Mouse (Mus musculus): ENCODE results near the gene Me3.

The Me3 gene

DNA sequence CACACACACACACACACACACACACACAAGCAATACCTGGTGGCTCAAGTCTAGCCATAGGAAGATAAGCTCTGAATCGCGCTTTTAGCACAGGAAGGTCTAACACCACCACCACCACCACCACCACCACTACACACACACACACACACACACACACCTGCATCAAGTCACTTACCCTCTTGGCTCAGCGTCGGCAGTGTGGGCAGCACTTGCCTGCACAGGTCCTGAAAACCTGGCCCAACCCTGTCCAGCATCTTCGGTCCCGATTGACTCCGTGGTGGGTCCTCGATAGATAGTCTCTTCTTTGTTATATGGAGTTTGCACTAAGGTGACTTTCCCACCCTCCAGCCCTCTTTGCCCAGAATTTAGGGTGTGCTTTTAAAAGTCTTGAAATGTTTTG, 270.8 kb downstream of the Me3 start:
- DNase-seq (ENCODE audit: low spot score in 2 of 2), result no peak

DNA sequence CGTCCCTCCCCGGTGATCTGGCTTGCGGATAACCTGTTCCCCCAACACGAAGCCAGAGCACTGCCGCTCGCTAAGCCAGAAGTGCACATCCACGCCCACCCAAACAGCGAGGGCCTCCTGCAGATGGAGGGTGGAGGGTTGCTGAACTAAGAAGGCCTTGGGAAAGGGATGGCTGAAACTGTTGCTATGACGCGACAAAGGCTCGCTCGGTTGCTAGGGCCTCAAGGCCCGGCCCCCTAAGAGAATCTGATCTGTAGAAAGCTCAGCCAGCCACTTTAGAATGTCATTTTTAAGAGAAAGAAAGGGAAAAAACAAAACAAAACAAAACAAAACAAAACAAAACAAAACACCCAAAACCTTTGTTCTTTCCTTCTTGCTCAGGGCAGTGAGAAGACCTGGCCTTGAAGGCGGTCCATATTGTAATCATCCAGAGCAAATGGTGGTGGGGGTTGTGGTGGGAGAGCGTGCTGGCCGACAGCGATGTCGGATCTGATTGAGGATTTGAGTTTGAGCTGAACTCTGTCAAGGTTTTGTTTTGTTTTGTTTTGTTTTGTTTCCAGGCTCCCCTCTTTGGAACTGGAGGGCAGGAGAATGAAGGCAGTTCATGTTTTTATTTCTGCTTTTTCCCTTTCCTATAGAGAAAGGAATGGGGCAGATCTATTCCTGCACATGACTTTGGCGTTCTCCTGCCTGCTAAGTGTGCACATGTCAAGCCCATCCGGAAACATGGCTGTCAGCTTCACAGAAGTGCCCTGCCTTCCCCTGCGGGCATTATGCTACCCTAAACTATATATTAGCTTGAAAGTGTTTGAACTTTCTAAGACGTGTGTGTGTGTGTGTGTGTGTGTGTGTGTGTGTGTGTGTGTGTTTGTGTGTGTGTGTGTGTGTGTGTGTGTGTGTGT, 271.5 kb downstream of the Me3 start, which contains the start of gene Ccdc81:
Ccdc81 (minus strand) TSS at position 188 of the 902 bp plus-strand sequence.
- no peak for DNase-seq (ENCODE audit: low spot score in 2 of 2)
